Mouse (Mus musculus) right cerebral cortex, postnatal 36 days (tissue): ENCODE measurements around the gene Sult6b2.

Source experiments
- DNase-seq, 2 experiments: peaks; one replicate each; pipeline ENCODE4 v3.0.0; 2022; ENCODE audit warnings: low spot score in 2 of 2, mixed read lengths in 1 of 2

Sult6b2 gene

DNA sequence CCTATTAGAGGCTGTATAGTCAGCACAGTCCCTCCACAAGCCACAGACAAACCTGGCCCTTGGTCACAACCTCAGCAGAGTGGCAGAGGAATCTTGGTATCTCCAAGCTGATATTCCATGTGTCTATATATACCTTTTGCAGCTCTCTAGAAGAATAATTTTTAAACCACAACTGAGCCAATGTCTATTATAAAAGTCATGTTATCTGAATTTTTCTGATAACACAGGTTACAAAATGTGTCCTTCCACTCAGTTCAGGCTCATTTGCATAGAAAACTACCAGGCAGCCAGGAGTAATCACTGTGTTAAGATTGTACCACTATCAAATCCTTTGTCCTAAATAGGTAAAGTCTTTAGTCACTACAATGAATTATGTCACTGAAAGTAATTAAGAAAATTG, at the start of gene Sult6b2:
TSS of gene Sult6b2 (minus strand) at position 101 of the 400 bp plus-strand sequence.
- no peak for DNase-seq

DNA sequence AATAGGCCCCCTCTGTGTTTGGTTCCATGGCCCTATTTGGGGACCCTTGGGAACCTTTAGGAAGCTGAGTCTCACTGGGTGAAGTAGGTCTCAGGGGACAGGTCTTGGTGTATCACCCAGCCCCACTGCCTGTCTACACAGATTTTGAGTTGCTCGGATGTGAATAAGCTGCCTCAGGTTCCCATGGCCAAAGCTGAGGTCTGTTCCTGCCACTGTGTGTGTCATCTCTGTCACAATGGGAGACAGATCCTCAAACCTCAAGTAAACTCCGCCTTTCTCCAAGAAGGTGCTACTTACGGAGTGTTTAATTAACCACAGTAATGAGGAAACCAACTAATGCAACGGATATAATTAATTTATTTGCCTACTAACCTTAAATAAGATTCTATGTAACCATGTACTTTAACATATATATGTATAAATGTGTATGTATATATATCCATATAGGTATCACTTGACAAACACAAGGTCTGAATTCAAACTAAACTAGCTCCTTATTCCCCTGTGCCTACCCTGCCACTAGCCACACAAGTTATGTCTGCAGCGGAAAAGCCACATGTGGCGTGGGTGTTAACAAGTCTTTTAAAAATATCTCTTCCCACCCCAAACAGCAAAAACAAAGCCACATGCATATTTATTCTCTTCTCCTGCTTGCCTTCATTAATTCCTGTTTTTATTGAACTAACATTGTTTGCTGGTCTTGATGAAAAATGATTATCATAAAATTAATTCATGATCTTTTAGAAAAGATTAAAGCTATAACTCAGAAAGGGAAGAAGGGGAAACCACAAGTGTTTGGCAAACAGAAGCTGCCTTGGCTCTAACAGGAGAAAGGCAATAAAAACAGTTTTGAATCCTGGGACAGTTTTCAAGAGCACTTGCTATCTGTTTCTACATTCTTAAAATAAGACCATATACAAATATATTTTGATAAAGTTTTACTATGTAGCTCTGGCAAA, 48.4 kb upstream of the Sult6b2 start:
- peak in 1 of 2 experiments; percentile 16 for DNase-seq

DNA sequence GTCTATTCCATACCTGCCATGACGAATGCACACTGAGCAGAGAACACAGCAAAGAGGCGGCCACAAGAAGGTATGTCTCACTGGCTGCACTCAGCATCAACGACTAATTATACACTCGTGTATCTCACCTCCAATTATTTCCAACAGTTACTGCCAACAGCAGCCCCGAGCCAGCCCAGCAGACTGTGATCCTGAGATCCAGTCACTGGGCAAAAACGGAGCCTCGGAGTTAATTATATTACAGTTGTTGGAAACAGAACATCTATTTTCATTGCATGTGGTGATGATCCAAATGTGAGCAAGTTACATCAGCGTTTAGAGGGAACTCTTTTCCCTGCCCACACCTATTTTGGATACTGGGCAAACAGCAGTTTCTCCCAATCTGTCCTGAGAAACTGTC, 46.1 kb upstream of the Sult6b2 start:
- DNase-seq, result peak; percentile 24 to 41

DNA sequence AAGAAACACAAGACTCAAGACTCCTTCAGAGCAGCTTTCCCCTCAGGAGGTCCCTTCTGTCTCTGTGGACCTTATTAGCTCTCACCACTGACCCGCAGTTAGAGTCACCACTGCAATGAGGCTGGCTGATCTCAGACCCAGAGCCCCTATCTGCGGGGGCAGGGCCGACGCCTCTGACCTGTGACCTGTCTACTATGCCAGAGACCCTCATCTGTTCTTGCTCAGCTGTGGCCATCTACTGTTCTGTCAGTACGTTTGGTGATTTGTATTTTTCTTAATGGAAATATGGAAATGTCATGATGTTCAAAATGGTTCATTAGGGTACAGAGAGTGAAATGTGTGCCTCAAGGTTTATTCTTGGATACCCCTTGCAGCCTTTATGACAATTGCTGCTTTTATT, 45.0 kb upstream of the Sult6b2 start:
- DNase-seq, result no peak

DNA sequence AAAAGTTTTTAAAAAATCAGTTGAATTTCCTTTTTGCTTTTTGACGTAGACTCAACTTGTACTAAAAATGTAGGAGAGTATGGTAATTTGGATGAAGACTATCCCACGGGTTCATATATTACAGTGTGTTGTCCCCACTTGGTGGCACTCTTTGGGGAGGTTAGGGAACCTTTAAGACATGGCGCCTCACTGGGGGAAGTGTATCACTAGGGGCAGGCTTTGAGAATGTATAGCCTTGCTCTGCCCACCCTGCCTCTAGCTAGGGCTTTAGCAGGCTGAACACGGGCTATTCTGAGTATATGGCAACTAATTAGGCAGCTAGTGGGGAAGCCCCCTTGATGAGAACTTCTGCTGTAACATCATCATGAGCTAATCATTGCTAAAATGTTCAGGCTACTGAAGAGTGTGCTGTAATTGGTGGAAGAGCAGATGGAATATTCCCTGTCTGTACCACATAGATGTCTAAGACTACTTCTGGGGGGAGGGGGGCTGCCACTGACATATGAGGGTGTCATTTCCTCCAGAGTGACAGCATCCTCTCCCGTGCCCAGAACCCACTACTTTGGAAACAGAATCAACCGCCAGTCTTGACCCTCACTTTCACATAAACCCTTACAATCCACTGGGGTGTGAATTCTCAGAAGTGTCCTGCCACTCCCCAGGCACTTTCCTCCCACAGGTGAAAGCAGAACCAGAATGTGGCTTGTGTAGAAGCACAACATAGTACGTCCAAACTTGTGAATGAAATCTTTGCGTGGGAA, 43.8 kb upstream of the Sult6b2 start:
- DNase-seq, result no peak

DNA sequence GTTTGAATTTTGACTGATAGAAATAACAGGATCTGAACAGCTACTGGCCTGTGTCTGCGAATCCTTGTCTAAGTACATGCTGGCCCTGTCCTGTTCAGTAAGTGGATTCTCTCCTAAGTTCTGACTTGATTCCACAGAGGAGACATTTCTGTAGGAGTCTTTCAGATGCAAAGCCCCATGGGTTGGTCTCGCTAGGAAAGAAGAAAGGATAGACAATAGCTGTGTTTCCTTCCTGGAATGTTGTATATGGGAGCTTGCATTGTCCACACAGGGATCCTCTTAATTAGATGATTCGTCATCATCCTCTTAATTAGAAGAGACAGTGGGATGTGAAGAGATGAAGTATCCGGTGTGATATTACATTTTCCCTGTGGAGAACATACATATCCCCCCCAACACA, 42.6 kb upstream of the Sult6b2 start:
- no peak for DNase-seq

GRCm38 (mm10) chr6:142845066-142845465, 40.8 kb upstream of the Sult6b2 start:
- DNase-seq, result no peak

GRCm38 (mm10) chr6:142844061-142844460, 39.8 kb upstream of the Sult6b2 start:
- no peak for DNase-seq

GRCm38 (mm10) chr6:142838501-142838900, 34.2 kb upstream of the Sult6b2 start:
- no peak for DNase-seq

DNA sequence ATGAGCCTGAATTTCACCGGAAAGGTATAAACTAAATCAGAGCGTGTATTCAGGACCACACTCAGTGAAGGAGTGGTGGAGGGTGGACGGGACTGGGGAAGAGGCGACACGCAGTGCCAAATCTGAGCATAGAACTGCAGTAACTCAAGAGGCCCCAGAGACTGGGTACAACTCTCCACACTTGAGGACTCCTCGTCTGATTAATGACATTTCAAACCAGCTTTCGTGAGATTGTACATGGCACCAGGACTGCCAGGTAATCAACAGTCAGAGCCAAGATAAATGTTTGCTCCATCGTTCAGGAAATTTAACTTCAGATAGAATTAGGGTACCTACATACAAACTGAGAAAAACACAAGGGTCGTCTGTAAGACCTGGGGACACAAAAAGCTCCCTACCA, 33.0 kb upstream of the Sult6b2 start:
- DNase-seq, result no peak

DNA sequence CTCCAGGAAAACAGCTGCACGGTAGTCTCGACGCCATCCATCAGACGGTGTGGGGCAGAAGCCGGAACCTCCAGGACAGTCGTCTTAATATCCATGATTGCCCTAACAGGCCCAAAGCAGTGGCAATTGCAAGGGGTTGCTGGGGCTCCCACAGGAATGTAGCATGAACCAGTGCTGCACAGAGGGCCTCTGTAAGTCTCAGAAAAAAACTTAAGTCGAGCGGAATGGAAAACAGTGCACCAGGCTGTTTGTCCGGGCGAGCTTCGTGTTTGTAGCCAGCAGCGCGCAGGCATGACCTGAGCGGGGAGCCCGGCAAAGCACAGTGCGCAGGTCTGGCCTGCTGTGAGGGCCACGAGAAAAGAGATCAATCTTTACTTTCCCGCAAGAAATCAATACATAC, 31.4 kb upstream of the Sult6b2 start:
- no peak for DNase-seq

GRCm38 (mm10) chr6:142834911-142835310, 30.6 kb upstream of the Sult6b2 start:
- no peak for DNase-seq

- no peak for DNase-seq
Observed at GRCm38 (mm10) chr6:142831706-142832105, 27.4 kb upstream of the Sult6b2 start.

- no peak for DNase-seq
Observed at GRCm38 (mm10) chr6:142831243-142831642, 26.9 kb upstream of the Sult6b2 start.

DNA sequence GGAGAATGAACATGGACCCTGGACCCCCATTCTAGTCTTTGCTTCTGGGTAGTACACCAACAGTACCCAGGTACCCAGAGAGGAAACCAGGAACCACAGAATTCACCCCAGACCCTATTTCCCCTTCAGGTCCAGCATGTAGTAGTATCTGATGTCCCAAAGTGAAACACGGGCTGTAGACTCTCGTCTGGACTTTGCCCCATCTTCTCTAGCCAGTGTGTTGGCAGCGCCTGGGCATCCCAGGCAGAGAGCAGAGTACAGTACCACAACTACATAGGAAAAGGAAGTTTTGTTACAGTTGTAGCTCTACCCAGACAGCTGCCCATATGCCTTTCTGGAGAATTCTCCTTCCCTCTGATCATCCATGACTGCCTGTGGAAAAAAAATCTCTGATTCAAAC, 25.9 kb upstream of the Sult6b2 start:
- no peak for DNase-seq

GRCm38 (mm10) chr6:142825449-142825848, 21.1 kb upstream of the Sult6b2 start:
- no peak for DNase-seq

DNA sequence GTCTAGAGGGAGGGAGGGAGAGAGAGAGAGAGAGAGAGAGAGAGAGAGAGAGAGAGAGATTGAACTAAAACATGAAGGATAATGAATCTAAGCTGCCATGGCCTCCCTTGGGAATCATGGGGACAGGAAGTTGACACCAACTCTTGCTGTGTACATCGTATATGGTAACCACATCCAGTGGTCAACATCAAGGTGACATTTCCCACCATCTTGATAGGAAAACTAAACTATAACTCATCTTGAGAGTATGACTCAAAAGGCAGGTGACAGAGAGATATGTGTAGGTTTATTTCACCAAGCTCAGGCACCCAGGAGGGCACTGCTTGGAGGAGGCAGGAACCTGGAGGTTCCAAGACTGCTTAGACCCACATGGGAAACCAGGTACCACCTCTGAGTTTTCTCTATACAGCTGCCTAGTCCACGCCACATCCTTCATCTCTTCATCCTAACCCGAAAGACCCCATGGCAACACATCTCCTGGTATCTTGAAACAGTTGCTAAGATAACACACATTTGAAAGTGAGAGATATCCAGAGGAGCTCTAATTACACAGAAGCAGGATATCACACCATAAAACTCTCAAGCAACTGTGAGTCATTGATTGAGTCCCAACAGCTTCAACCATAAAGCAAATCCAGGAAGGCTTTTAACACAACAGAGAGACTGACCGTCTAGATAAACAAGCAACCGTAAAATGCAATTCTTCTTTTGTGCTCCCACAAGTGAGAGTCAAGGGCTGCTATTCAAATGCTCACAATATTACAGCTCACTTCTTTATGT, 18.9 kb upstream of the Sult6b2 start:
- no peak for DNase-seq

- no peak for DNase-seq
Observed at GRCm38 (mm10) chr6:142818306-142818705, 14.0 kb upstream of the Sult6b2 start.

- DNase-seq, result no peak
Observed at GRCm38 (mm10) chr6:142815513-142815912, 11.2 kb upstream of the Sult6b2 start.

GRCm38 (mm10) chr6:142814495-142814921, 10.2 kb upstream of the Sult6b2 start:
- peak; percentile 77 to 78 for DNase-seq

GRCm38 (mm10) chr6:142814011-142814410, 9.7 kb upstream of the Sult6b2 start:
- DNase-seq, result no peak

GRCm38 (mm10) chr6:142812969-142813368, 8.7 kb upstream of the Sult6b2 start:
- no peak for DNase-seq
